Mouse (Mus musculus) liver, postnatal 0 days (tissue): ENCODE measurements at regions not wholly inside any gene's neighbourhood (a gene's known extent, or its start where the extent isn't known, plus 50 kb on each side); places are given as distances from the start of the nearest gene placed in this dataset.

Experiments used
- CTCF ChIP-seq: sonication (generic); IDR thresholded peaks from 2 replicates; pipeline ENCODE4 v1.5.1; 2016; ENCODE audit warnings: antibody characterized with exemption, low read depth
- EP300 ChIP-seq: IDR thresholded peaks from 2 replicates; pipeline ENCODE4 v1.6.1; 2016; ENCODE audit warnings: antibody characterized with exemption, low read depth, mild to moderate bottlenecking

- no peak for TF ChIP-seq CTCF
- no peak for TF ChIP-seq EP300
Measured at GRCm38 (mm10) chr13:5735027-5735624, 126.2 kb upstream of the Klf6 start.
